Mouse (Mus musculus): ENCODE data around the gene Arhgef9.

The Arhgef9 gene

DNA sequence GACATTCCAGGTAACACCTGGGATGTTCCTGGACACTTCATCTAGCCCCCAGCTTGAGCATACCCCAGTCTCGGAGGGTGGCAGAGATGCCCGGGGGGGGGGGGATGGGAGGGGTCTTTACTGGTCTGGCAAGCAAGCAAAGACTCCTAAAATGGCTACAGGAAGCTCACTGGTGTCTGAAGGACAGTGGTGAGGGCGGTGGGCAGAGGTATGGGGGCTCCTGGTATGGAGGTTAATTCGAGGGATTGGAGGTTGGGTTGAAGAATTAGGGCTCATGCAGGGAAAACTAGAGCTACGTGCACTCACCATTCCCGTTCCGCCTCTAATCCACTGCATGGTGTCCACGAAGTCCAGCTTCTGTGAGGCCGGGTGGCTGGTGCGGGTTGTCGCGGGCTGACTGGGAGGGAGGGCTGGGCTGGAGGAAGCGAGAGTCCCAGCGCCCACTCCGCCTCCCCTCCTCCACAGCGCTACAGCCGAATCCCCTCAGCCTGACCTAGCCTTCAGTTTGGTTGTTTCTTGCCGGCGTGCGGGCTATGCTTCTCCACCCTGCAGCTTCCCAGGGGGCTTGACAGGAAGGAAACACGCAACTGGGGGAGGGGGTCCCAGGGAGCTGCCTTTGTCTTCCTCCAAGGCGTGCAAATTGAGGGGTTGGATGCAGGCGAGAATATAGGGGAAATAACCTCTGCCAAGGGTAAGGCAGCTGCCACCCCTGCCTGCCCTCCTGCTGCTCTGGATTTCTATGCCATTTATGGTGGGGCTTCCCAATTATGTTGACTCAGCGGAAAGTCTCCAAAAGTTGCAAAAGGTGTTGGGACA lies at the start of gene Arhgef9:
TSS of gene Arhgef9 (minus strand) at position 753 of the 816 bp plus-strand sequence.
- in situ Hi-C loops (cut with MboI, MseI) = no loop called here

GRCm38 (mm10) chrX:95238896-95239295 lies 42.2 kb upstream of the Arhgef9 start:
- in situ Hi-C loops (cut with MboI, MseI) = no loop called here

- in situ Hi-C loops (cut with MboI, MseI) = no loop called here
Observed at GRCm38 (mm10) chrX:95195363-95196103, 1.1 kb downstream of the Arhgef9 start.

DNA sequence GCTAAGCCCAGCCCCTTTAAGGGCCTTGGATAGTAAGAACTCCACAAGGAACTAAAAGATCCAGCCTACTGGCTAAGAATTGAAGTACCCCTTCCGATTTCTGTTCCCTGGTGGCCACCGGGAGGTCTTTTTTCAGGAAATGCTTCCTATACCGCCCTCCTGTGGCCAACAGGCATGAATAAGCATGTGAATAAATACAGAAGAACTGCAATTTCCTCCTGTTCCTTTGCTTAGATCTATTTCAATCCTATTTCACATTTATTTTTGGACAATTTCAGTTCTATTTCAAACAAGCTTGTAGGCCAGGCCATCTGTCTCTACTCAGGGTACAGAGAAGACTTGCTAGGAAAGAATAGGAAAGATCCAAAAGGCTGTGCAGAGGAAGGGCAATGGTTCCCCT lies 20.7 kb downstream of the Arhgef9 start:
- in situ Hi-C loops (cut with MboI, MseI) = no loop called here

DNA sequence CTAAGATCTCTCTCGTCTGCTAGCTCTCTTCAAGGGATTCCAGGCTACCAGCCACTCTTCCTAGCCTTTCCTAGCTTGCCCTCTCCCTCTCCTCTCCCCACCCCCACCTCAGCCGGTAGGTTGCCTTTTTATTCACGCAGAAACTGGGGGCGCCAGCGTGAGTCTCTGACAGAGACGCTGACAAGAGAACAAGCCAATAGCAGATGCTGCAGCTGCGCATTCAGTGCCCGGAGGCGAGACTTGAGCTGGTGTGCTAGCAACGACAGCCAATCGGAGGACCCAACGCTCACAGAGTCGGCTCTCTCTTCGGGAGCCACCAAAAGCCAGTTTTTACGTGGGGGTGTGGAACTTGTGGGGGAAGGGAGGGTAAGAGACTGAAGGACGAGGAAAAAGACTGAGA lies 30.3 kb downstream of the Arhgef9 start:
- in situ Hi-C loops (cut with MboI, MseI) = loop anchor here (25.0 kb wide), 1 partner anchor 279 kb away; no protein-coding TSS in a partner anchor

DNA sequence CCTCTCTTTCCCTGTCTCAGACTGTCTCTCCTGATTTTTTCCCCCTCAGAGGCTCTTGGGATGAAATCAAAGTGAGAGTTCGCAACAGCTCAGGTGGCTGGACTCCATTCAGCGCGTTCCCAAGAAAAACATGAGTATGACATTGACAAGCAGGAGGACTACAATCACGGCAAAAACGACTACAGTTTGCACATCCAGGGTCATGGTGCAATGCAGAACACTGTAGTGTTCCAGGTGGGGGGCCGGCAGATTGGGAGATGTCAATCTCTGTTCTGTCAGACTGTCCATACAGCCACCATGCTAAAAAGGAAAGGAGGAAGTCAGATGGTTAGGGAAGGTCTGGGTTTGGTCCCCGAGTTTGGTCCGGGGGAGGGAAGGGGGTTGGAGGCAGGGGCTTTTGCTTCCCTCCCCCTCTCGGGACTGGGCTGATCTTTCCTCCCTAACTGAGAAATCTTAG lies 31.0 kb downstream of the Arhgef9 start:
- in situ Hi-C loops (cut with MboI, MseI) = loop anchor here (25.0 kb wide), 1 partner anchor 278 kb away; no protein-coding TSS in a partner anchor

GRCm38 (mm10) chrX:95164140-95164539 lies 32.5 kb downstream of the Arhgef9 start:
- in situ Hi-C loops (cut with MboI, MseI) = loop anchor here (25.0 kb wide), 1 partner anchor 277 kb away; no protein-coding TSS in a partner anchor

DNA sequence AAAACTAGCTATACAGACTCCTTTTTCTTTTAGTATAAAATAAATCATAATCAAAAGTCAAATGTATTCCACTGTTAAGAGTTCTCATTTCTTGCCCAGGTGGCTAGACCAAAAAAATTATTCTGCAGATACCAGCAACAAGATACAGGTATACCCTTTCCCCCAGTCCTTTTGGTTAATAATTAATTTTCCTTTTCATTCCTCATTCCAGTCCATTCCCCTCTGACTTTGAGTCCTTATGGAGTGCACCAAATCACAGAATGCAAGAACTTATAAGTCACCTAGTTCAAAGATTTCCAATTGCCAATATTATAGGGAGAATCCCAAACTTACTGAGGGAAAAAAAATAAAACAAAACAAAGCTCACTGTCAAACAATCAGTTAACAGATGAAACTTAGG lies 33.2 kb downstream of the Arhgef9 start:
- in situ Hi-C loops (cut with MboI, MseI) = loop anchor here (25.0 kb wide), 1 partner anchor 276 kb away; no protein-coding TSS in a partner anchor

GRCm38 (mm10) chrX:95156833-95157386 lies 39.7 kb downstream of the Arhgef9 start:
- in situ Hi-C loops (cut with MboI, MseI) = loop anchor here (25.0 kb wide), 1 partner anchor 270 kb away; no protein-coding TSS in a partner anchor

- in situ Hi-C loops (cut with MboI, MseI) = no loop called here
Observed at GRCm38 (mm10) chrX:95138636-95139035, 58.0 kb downstream of the Arhgef9 start.

DNA sequence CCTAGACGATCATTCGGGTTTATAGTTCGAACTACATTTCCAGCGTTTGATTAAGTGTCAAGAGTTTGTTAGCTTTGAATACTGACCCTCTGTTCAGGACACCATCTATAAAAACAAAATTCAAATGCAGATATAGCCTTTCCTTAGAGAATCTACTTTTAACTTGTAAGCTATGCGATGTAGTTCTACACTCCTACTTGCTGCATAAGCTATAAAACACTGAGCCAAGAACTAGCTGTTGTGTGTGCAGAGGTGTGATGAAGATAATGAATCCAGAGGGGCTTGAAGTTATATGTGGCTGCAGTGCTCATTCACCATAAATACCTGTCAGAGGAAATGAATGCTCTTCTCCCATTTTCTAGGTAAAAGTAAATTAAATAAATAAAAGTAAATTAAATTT lies 63.2 kb downstream of the Arhgef9 start:
- in situ Hi-C loops (cut with MboI, MseI) = no loop called here

- in situ Hi-C loops (cut with MboI, MseI) = no loop called here
Observed at GRCm38 (mm10) chrX:95132996-95133395, 63.7 kb downstream of the Arhgef9 start.

- in situ Hi-C loops (cut with MboI, MseI) = no loop called here
Observed at GRCm38 (mm10) chrX:95131783-95132182, 64.9 kb downstream of the Arhgef9 start.

DNA sequence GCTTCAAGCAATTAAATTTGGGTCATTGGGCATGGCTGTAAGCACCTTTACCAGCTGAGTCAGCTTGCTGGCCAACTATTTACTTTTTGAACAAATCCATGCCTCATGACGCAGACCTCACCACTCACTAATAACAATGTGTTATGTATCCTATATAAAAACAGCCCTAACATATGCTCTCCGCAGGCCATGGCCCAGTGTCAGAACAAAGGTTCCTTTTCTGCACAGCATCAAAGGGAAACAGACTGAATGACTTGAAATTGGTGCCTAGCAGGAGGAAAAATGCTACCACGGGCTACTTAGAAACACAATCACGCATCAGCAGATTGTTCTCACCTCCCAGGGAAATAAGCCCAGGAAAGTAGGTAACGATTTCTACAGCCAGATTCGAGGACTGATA lies 73.2 kb downstream of the Arhgef9 start:
- in situ Hi-C loops (cut with MboI, MseI) = no loop called here

GRCm38 (mm10) chrX:95104361-95104760 lies 92.3 kb downstream of the Arhgef9 start:
- in situ Hi-C loops (cut with MboI, MseI) = no loop called here

DNA sequence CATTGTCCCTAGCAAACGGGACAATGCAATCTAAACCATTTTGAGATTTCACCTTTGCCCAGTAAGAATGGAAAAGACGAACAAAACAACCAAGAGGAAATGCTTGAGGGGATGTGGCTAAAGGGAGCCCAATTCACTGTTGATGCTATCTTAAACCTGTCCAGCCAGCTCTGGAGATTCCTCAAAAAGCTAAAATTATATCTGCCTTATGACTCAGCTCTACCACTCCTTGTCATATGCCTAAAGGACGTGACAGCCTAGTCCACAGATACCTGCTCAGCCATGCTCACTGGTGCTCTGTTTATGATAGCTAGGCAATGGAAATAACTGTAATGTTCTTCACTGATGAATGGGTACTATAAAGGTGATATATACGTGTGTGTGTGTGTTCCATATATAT lies 109.0 kb downstream of the Arhgef9 start:
- in situ Hi-C loops (cut with MboI, MseI) = no loop called here

- in situ Hi-C loops (cut with MboI, MseI) = no loop called here
Observed at GRCm38 (mm10) chrX:95077013-95077699, 119.5 kb downstream of the Arhgef9 start.

DNA sequence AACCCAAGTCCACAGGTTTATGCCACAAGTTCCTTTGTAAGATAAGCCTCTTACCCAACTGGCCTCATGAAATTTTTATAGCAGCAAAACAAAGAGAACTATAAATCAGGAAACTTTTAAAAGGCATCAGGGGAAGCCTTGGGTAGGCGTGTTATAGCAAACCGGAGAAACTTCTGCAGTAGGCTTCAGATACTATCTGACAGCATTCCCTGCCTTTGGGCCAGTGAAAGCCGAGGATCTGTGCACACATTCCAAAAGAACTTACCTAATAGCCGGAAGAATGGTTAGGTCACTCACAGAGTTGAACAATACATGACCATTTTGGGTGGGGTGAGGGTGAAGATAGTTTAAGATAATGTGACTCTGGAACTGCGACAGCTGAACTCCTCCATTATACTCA lies 168.7 kb downstream of the Arhgef9 start:
- in situ Hi-C loops (cut with MboI, MseI) = no loop called here

DNA sequence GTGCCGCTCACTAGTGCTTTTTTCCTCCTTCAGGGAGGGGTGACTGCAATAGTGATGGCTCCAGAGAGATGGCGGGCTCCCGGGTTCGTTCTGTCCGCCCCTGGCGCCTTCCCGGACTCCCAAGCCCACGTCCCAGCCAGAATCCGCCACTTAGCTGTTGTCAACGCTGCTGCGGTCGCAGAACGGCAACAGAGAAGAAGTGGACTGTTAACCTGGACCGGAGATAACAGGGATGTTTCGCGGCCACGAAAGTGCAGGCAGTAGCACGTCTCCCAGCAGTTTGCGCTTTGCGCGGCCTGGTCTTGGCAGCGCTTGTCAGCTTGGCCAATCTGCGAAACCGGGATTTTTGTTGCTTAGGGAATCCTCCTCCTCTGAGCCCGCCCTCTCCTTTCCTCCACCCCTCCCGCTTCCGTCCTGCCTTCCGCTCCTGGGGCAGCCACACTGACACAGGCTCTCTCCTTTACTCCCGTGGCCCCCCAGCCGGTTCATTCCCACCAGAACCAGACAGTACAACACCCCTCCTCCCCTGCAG lies 170.2 kb downstream of the Arhgef9 start, which contains the start of gene Spin4:
TSS of gene Spin4 (minus strand) at position 322 of the 532 bp plus-strand sequence.
- in situ Hi-C loops (cut with MboI, MseI) = no loop called here

GRCm38 (mm10) chrX:95025779-95026360 lies 170.8 kb downstream of the Arhgef9 start:
- in situ Hi-C loops (cut with MboI, MseI) = no loop called here

DNA sequence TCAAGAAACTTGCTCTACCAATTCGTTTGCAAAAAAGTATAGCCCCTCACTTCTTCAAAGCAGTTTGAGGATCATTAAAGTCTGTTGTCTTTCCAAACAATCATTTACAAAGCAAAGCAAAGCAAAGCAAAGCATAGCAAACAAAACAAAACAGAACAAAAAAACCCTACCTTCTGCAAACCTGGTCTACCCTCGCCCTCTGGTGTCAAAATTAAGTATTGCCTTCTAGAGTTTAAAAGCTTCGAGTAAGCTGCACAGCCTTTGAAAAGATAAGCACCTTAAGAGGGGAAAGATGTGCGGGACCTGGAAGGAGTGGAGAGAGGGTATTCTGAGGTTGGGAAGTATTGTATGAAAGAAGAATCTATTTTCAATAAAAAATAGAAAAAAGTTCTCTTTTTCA lies 184.6 kb downstream of the Arhgef9 start:
- in situ Hi-C loops (cut with MboI, MseI) = loop anchor here (10.0 kb wide), 2 partner anchors 107 to 147 kb away; no protein-coding TSS in a partner anchor
